Mouse (Mus musculus) midbrain, embryonic 16.5 days (tissue): ENCODE measurements at regions not wholly inside any gene's neighbourhood (a gene's known extent, or its start where the extent isn't known, plus 50 kb on each side); places are given as distances from the start of the nearest gene placed in this dataset.

ENCODE experiments used
- ATAC-seq: fragments of 200-750 bp; cut with Nextera tagmentation; 2 replicates; pipeline ENCODE4 v1.8.0; 2017; ENCODE audit warnings: moderate TSS enrichment
- H3K27ac ChIP-seq: fragments of 300-500 bp; sonication (generic); 2 replicates; pipeline ENCODE4 v1.5.1; 2014; ENCODE audit warnings: mild to moderate bottlenecking, low read length, mixed read lengths
- H3K27me3 ChIP-seq: fragments of 300-500 bp; sonication (generic); 2 replicates; pipeline ENCODE4 v1.6.1; 2014; ENCODE audit warnings: low read depth, low read length, mixed read lengths; ENCODE audit not compliant: control insufficient read depth, insufficient read depth
- H3K36me3 ChIP-seq: fragments of 300-500 bp; sonication (generic); 2 replicates; pipeline ENCODE4 v1.6.1; 2014; ENCODE audit warnings: mild to moderate bottlenecking, low read length, moderate library complexity, mixed read lengths; ENCODE audit not compliant: control insufficient read depth, insufficient read depth
- H3K4me1 ChIP-seq: fragments of 300-500 bp; sonication (generic); 2 replicates; pipeline ENCODE4 v1.6.1; 2014; ENCODE audit warnings: mild to moderate bottlenecking, low read length, mixed read lengths; ENCODE audit not compliant: control insufficient read depth, insufficient read depth
- H3K4me2 ChIP-seq: fragments of 300-500 bp; sonication (generic); 2 replicates; pipeline ENCODE4 v1.6.1; 2014; ENCODE audit warnings: mild to moderate bottlenecking, low read length, mixed read lengths
- H3K4me3 ChIP-seq: fragments of 300-500 bp; sonication (generic); 2 replicates; pipeline ENCODE4 v1.5.1; 2014; ENCODE audit warnings: low read depth, mild to moderate bottlenecking, low read length, moderate library complexity, mixed read lengths
- H3K9ac ChIP-seq: fragments of 300-500 bp; sonication (generic); 2 replicates; pipeline ENCODE4 v1.6.1; 2014; ENCODE audit warnings: low read depth, low read length, mixed read lengths
- H3K9me3 ChIP-seq: fragments of 300-500 bp; sonication (generic); replicated peaks from 2 replicates; pipeline ENCODE4 v1.6.1; 2014; ENCODE audit warnings: mild to moderate bottlenecking, low read length, mixed read lengths; ENCODE audit not compliant: control insufficient read depth, poor library complexity, severe bottlenecking
- WGBS: fragments of 180-500 bp; shearing (Covaris S2); extraction: QIAGEN DNeasy Blood & Tissue Kit; methylation state at CpG from one replicate; pipeline ENCODE4 v1.1.7; 2014; 5-methylcytosine and 5-hydroxymethylcytosine counted together

DNA sequence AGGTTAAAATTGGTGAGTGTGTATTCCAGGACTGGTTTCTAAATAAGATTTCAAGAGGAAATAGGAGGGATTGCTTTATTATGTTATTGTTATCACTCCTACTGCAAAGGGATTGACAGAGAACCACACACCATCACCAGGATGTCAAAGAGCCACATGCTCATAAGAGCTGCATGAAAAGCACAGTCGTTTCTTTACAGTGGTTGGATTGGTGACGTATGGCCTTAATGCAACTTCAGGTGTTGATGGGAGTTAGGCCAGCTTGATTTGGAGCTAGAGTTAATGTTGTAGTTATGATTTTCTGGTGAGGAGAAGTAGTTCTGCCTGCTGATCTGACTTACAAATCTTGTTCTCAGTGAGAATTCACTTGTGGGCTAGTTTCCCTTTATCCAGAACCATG lies 344.9 kb upstream of the Satb1 start:
- Histone ChIP-seq H3K36me3 (no peaks in the 10 kb centered on the region), H3K4me1 (no peaks in the 10 kb centered on the region), H3K4me3 (no peak overlapping the region), H3K4me2 (no peak overlapping the region), H3K9me3 (no peaks in the 10 kb centered on the region), H3K27ac (no peak overlapping the region), H3K27me3 (no peaks in the 10 kb centered on the region), H3K9ac (no peak overlapping the region)
- no peak for ATAC-seq
- 79% methylated on average over 2 of the region's 2 CpGs for WGBS

DNA sequence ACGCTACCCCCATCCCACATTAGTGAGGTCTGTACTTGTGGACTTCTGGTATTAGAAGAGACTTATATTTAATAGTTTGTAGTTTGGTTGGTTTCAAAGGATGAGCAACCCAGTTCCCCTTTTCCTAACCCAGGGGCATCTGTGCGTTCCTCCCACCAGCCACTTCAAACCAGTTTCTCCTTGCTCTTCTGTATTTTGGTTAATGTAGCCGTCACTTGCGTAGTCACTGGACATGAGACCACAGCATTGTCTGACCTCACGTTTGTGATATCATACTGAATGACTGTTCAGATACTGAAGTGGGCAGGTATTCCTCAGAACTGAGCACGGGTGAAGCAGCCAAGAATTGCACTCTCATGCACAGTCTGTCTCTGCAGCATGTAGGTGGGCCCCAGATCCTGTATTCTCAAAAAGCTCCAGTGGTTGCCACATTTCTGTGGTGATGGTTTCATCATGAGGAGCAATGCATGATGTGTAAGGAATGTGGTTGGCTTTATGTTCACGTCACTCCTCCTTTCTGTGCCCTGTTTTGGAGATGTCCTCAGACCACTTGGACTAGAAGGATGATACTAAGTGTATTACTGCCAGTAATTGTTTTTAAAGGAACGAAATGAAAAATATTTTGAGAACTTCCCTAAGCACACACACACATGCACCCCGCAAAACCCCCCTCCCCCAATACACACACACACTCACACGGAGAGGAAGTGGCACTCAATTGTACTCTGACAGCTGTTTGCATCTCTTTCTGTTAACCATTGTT lies 335.2 kb upstream of the Satb1 start:
- H3K4me2 ChIP-seq: no peak overlapping the region
- WGBS: 92% methylated on average over 10 of the region's 10 CpGs
- ATAC-seq: no peak

DNA sequence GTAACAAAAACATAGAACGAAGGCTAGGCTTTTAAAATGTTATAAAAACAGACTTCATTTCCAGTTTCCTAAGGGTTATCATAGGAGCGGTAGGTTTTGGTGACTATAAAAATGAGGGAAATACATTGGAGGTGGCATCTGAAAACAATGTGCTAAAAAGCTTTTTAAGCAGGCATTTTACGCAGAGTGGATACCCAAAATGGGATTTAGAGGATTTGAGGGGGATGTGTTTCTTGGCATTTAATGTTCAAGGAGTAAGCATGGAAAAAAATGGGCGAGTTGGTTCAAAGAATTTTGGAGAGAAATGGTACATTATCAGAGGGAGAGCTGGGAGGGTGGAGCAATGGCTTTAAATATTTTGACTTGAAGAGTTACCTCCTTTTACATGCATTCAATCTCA lies 334.6 kb upstream of the Satb1 start:
- ATAC-seq: no peak
- WGBS: 84% methylated on average over 4 of the region's 4 CpGs
- H3K4me3 ChIP-seq: no peak overlapping the region

More for the DNA sequence above, 335.2 kb upstream of the Satb1 start:
- no peak overlapping the region for H3K27ac ChIP-seq
- no peaks in the 10 kb centered on the region for H3K9me3 ChIP-seq
- no peak overlapping the region for H3K9ac ChIP-seq
- H3K4me3 ChIP-seq: no peak overlapping the region
- H3K36me3 ChIP-seq: no peaks in the 10 kb centered on the region
- H3K4me1 ChIP-seq: no peaks in the 10 kb centered on the region
- H3K27me3 ChIP-seq: no peaks in the 10 kb centered on the region

DNA sequence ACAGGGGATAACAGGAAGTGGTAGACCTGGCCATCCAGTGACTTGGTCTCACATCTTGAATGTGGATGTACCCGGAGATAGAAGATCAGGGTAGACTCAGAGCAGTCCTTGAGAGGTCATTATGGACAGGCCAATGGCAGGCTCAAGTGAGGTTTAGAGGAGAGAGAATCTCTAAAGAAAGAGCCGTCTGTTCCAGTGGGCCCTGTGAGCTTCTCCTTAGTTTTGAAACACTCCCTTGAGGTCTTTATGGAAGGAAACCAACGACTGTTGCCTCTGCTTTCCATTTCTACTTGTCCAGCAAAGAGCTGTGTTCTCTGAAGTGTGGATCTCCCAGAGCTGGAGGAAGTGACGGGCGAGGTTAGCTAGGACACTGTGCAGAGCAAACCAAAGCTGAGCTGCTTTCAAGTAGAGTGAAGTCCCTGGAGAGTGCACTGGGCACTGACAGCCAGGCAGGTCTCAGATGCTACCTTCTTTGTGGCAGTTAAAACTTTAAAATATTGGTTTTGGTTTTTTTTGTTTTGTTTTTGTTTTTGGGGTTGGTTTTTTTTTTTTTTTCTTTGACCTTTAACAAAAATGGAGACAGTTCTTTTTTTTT lies 332.9 kb upstream of the Satb1 start:
- no peak overlapping the region for H3K4me2 ChIP-seq
- no peak overlapping the region for H3K27ac ChIP-seq
- no peak overlapping the region for H3K9ac ChIP-seq
- ATAC-seq: no peak
- no peaks in the 10 kb centered on the region for H3K27me3 ChIP-seq
- no peak overlapping the region for H3K4me3 ChIP-seq
- H3K9me3 ChIP-seq: no peaks in the 10 kb centered on the region
- 86% methylated on average over 5 of the region's 5 CpGs for WGBS
- no peaks in the 10 kb centered on the region for H3K36me3 ChIP-seq
- H3K4me1 ChIP-seq: no peaks in the 10 kb centered on the region

More for the DNA sequence above, 334.6 kb upstream of the Satb1 start:
- no peaks in the 10 kb centered on the region for H3K27me3 ChIP-seq
- H3K9ac ChIP-seq: no peak overlapping the region
- no peaks in the 10 kb centered on the region for H3K4me1 ChIP-seq
- no peaks in the 10 kb centered on the region for H3K36me3 ChIP-seq
- H3K9me3 ChIP-seq: no peaks in the 10 kb centered on the region
- H3K27ac ChIP-seq: no peak overlapping the region
- no peak overlapping the region for H3K4me2 ChIP-seq

DNA sequence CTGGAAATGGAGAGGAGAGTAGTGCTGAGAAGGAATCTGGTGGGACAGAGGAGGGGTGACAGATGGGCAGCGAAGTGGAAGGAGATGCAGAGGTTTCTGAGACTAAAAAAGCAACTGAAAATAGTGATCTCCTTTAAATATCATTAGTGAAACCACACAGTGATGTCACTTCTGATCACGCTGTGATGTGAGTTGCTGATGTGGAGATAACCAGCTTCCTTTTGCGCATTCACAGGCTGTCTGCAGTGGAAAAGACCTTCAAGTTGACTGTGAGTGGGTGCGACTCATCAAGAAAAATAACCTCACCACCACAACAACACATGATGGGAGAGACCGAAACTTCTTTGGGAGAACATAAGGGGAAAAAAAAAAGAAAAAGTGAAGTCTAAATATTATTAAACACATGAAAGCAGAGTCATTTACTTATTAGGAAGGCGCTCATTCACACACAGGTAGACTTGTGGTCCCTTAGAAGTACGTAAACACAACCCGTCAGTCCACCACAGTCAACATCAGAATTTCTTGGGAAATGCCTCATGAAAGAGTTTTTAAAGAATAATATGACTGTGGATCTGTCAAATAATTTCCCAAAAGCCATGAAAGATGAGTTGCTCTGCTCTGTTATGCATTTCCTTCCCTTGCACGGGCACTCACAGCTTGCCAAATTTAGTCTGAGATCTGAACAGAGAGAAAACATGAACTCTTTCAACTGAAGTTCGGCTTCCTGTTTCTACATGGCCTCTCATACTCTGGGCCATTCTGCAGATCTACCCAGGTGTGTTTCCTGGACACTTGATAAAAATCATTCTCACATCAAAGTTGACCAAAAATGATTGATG lies 329.7 kb upstream of the Satb1 start:
- no peaks in the 10 kb centered on the region for H3K27me3 ChIP-seq
- no peak overlapping the region for H3K4me3 ChIP-seq
- 92% methylated on average over 10 of the region's 10 CpGs for WGBS
- no peaks in the 10 kb centered on the region for H3K4me1 ChIP-seq
- H3K9me3 ChIP-seq: no peaks in the 10 kb centered on the region
- H3K27ac ChIP-seq: no peak overlapping the region
- no peak overlapping the region for H3K4me2 ChIP-seq
- ATAC-seq: no peak
- H3K9ac ChIP-seq: no peak overlapping the region
- H3K36me3 ChIP-seq: no peaks in the 10 kb centered on the region

DNA sequence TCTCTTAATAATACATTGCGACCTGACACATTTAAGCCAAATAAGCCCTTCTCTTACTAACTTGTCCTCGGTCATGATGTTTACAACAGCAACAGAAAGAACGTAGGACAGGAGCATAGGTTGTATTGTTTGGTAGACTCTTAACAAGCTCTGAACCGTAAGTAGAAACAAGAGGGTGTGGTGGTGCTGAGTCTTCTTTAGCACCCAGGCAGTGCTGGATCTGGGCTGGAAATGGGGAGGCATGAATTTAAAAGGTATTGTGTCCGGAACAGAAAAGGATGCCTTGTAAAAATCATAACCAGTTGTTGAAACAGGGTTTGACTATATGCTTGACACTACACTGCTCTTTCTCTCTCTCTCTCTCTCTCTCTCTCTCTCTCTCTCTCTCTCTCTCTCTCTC lies 317.4 kb upstream of the Satb1 start:
- no peak for ATAC-seq
- no peak overlapping the region for H3K9ac ChIP-seq
- WGBS: 93% methylated on average over 5 of the region's 5 CpGs
- no peaks in the 10 kb centered on the region for H3K27me3 ChIP-seq
- no peak overlapping the region for H3K4me3 ChIP-seq
- H3K27ac ChIP-seq: no peak overlapping the region
- H3K36me3 ChIP-seq: no peaks in the 10 kb centered on the region
- no peaks in the 10 kb centered on the region for H3K4me1 ChIP-seq
- no peak overlapping the region for H3K4me2 ChIP-seq
- no peaks in the 10 kb centered on the region for H3K9me3 ChIP-seq

DNA sequence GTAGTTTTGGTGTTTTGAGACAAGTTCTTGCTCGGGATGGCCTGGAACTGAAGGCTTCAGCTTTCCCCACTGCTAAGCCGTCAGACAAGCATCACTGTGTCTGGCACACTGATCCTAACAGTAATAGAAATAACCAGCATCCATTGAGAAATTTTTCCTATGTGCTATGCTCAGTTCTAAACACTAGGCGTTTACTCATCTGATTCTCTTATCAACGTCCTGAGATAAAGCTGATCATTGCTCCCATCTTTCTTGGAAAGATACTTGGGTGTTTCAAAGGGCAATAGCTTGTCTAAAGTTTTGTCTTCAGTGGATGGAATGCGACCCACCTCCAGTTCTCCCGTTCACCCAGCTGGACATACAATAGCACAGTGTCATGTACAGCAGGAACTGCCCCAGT lies 316.7 kb upstream of the Satb1 start:
- H3K4me1 ChIP-seq: no peaks in the 10 kb centered on the region
- no peak overlapping the region for H3K9ac ChIP-seq
- H3K27me3 ChIP-seq: no peaks in the 10 kb centered on the region
- no peak overlapping the region for H3K4me2 ChIP-seq
- H3K27ac ChIP-seq: no peak overlapping the region
- H3K9me3 ChIP-seq: no peaks in the 10 kb centered on the region
- no peak for ATAC-seq
- WGBS: 89% methylated on average over 6 of the region's 6 CpGs
- no peaks in the 10 kb centered on the region for H3K36me3 ChIP-seq
- H3K4me3 ChIP-seq: no peak overlapping the region

DNA sequence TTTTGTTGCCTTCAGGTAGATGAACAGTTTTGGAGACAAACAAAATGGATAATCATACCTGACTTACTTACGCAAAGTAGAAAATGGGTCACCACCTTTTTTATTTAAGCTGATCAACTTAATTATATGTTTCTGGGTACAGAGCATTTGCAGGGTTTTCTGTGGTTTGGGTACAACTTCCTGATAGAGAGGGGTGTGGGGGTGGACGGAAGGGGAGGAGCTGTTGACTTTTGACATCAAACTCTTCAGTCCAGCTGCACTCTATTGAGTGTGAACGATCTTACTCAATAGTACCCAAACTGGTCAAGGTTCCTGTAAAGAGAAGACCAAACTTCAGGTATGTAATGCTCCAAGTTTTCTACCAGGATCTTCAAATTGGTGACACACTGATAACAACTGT lies 316.0 kb upstream of the Satb1 start:
- no peaks in the 10 kb centered on the region for H3K9me3 ChIP-seq
- no peaks in the 10 kb centered on the region for H3K27me3 ChIP-seq
- no peak overlapping the region for H3K4me2 ChIP-seq

DNA sequence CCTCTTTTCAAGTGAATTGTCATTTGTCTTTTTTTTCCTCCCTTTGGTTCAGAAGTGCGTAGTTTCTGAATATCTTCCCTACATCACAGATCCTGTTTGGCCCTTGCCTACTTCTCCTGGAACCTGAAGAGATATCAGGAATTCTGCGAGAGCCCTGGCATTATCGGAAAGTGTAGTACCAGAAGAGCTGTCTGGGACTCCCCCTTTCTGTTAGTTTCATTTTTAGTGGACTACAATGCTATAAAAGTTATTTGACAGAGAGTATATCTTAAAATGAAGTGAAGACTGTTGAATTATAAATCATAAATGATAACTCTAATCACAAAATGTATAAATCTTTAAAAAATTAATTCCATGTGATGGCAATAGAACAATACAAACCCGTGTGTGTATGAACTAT lies 270.8 kb upstream of the Satb1 start:
- 93% methylated on average over 4 of the region's 4 CpGs for WGBS
- no peaks in the 10 kb centered on the region for H3K36me3 ChIP-seq
- no peak overlapping the region for H3K27ac ChIP-seq
- no peaks in the 10 kb centered on the region for H3K4me1 ChIP-seq
- no peaks in the 10 kb centered on the region for H3K27me3 ChIP-seq
- ATAC-seq: no peak
- no peak overlapping the region for H3K4me2 ChIP-seq
- H3K4me3 ChIP-seq: no peak overlapping the region
- H3K9ac ChIP-seq: no peak overlapping the region
- no peaks in the 10 kb centered on the region for H3K9me3 ChIP-seq

More for the DNA sequence above, 316.0 kb upstream of the Satb1 start:
- Histone ChIP-seq H3K9ac (no peak overlapping the region), H3K4me1 (no peaks in the 10 kb centered on the region), H3K4me3 (no peak overlapping the region), H3K27ac (no peak overlapping the region), H3K36me3 (no peaks in the 10 kb centered on the region)
- 93% methylated on average over 3 of the region's 3 CpGs for WGBS
- ATAC-seq: no peak
